Mouse (Mus musculus): ENCODE measurements at regions not wholly inside any gene's neighbourhood (a gene's known extent, or its start where the extent isn't known, plus 50 kb on each side); places are given as distances from the start of the nearest gene placed in this dataset.

GRCm38 (mm10) chr4:23844288-23844971 is 651.8 kb upstream of the Mms22l start:
- no peak overlapping the region for H3K27ac ChIP-seq (ENCODE audit: insufficient read depth, low read depth, low read length)

GRCm38 (mm10) chr4:23845263-23845662 is 651.0 kb upstream of the Mms22l start:
- WGBS = 65% methylated on average over 5 of the region's 5 CpGs
- Histone ChIP-seq H3K4me3 (ENCODE audit: insufficient read depth, low read depth, low read length) (no peak overlapping the region), H3K27ac (ENCODE audit: insufficient read depth, low read depth, low read length) (no peak overlapping the region), H3K4me1 (ENCODE audit: control insufficient read depth, insufficient read depth, low read length) (no peaks in the 10 kb centered on the region)
- TF ChIP-seq POLR2A (IDR thresholded peaks at IDR 0.05; ENCODE audit: insufficient read depth, low read depth, low read length) (no peak), CTCF (IDR thresholded peaks at IDR 0.05; ENCODE audit: insufficient read depth, low read depth, low read length) (no peak)

More at GRCm38 (mm10) chr4:23844288-23844971, 651.8 kb upstream of the Mms22l start:
- no peaks in the 10 kb centered on the region for H3K4me1 ChIP-seq (ENCODE audit: control insufficient read depth, insufficient read depth, low read length)
- WGBS = 90% methylated on average over 2 of the region's 2 CpGs
- TF ChIP-seq POLR2A (IDR thresholded peaks at IDR 0.05; ENCODE audit: insufficient read depth, low read depth, low read length) (no peak), CTCF (IDR thresholded peaks at IDR 0.05; ENCODE audit: insufficient read depth, low read depth, low read length) (no peak)
- no peak overlapping the region for H3K4me3 ChIP-seq (ENCODE audit: insufficient read depth, low read depth, low read length)

GRCm38 (mm10) chr4:23850640-23851039 is 645.6 kb upstream of the Mms22l start:
- Histone ChIP-seq H3K4me3 (ENCODE audit: insufficient read depth, low read depth, low read length) (no peak overlapping the region), H3K27ac (ENCODE audit: insufficient read depth, low read depth, low read length) (no peak overlapping the region), H3K4me1 (ENCODE audit: control insufficient read depth, insufficient read depth, low read length) (no peaks in the 10 kb centered on the region)
- TF ChIP-seq POLR2A (IDR thresholded peaks at IDR 0.05; ENCODE audit: insufficient read depth, low read depth, low read length) (no peak), CTCF (IDR thresholded peaks at IDR 0.05; ENCODE audit: insufficient read depth, low read depth, low read length) (no peak)
- WGBS = 48% methylated on average over 2 of the region's 2 CpGs

- no peak overlapping the region for H3K27ac ChIP-seq (ENCODE audit: insufficient read depth, low read depth, low read length)
- H3K4me1 ChIP-seq (ENCODE audit: control insufficient read depth, insufficient read depth, low read length) = no peaks in the 10 kb centered on the region
- TF ChIP-seq POLR2A (IDR thresholded peaks at IDR 0.05; ENCODE audit: insufficient read depth, low read depth, low read length) (no peak), CTCF (IDR thresholded peaks at IDR 0.05; ENCODE audit: insufficient read depth, low read depth, low read length) (no peak)
- H3K4me3 ChIP-seq (ENCODE audit: insufficient read depth, low read depth, low read length) = no peak overlapping the region
- WGBS = 58% methylated on average over 3 of the region's 3 CpGs
Measured at GRCm38 (mm10) chr4:23862437-23862836, 633.8 kb upstream of the Mms22l start.

GRCm38 (mm10) chr4:23880007-23880406 is 616.2 kb upstream of the Mms22l start:
- Histone ChIP-seq H3K4me3 (ENCODE audit: insufficient read depth, low read depth, low read length) (no peak overlapping the region), H3K27ac (ENCODE audit: insufficient read depth, low read depth, low read length) (no peak overlapping the region), H3K4me1 (ENCODE audit: control insufficient read depth, insufficient read depth, low read length) (no peaks in the 10 kb centered on the region)
- WGBS = 60% methylated on average over 7 of the region's 7 CpGs
- TF ChIP-seq CTCF (IDR thresholded peaks at IDR 0.05; ENCODE audit: insufficient read depth, low read depth, low read length) (no peak), POLR2A (IDR thresholded peaks at IDR 0.05; ENCODE audit: insufficient read depth, low read depth, low read length) (no peak)

GRCm38 (mm10) chr4:23913396-23913795 is 582.9 kb upstream of the Mms22l start:
- no peaks in the 10 kb centered on the region for H3K4me1 ChIP-seq (ENCODE audit: control insufficient read depth, insufficient read depth, low read length)
- 13% methylated on average over 4 of the region's 4 CpGs for WGBS
- H3K27ac ChIP-seq (ENCODE audit: insufficient read depth, low read depth, low read length) = no peak overlapping the region
- no peak overlapping the region for H3K4me3 ChIP-seq (ENCODE audit: insufficient read depth, low read depth, low read length)
- TF ChIP-seq POLR2A (IDR thresholded peaks at IDR 0.05; ENCODE audit: insufficient read depth, low read depth, low read length) (no peak), CTCF (IDR thresholded peaks at IDR 0.05; ENCODE audit: insufficient read depth, low read depth, low read length) (peak; percentile 35; the same call in 1 of the 2 replicates)

- WGBS = 84% methylated on average over 4 of the region's 4 CpGs
- H3K4me1 ChIP-seq (ENCODE audit: control insufficient read depth, insufficient read depth, low read length) = no peaks in the 10 kb centered on the region
- no peak for TF ChIP-seq CTCF (IDR thresholded peaks at IDR 0.05; ENCODE audit: insufficient read depth, low read depth, low read length)
- TF ChIP-seq POLR2A (IDR thresholded peaks at IDR 0.05; ENCODE audit: insufficient read depth, low read depth, low read length) = no peak
- no peak overlapping the region for H3K27ac ChIP-seq (ENCODE audit: insufficient read depth, low read depth, low read length)
- H3K4me3 ChIP-seq (ENCODE audit: insufficient read depth, low read depth, low read length) = no peak overlapping the region
Measured at GRCm38 (mm10) chr4:23913822-23914221, 582.4 kb upstream of the Mms22l start.

GRCm38 (mm10) chr4:23914423-23914822 is 581.8 kb upstream of the Mms22l start:
- H3K4me1 ChIP-seq (ENCODE audit: control insufficient read depth, insufficient read depth, low read length) = no peaks in the 10 kb centered on the region
- 69% methylated on average over 7 of the region's 7 CpGs for WGBS
- TF ChIP-seq CTCF (IDR thresholded peaks at IDR 0.05; ENCODE audit: insufficient read depth, low read depth, low read length) = no peak
- TF ChIP-seq POLR2A (IDR thresholded peaks at IDR 0.05; ENCODE audit: insufficient read depth, low read depth, low read length) = no peak
- no peak overlapping the region for H3K4me3 ChIP-seq (ENCODE audit: insufficient read depth, low read depth, low read length)
- no peak overlapping the region for H3K27ac ChIP-seq (ENCODE audit: insufficient read depth, low read depth, low read length)

GRCm38 (mm10) chr4:23921520-23921919 is 574.7 kb upstream of the Mms22l start:
- TF ChIP-seq CTCF (IDR thresholded peaks at IDR 0.05; ENCODE audit: insufficient read depth, low read depth, low read length) (no peak), POLR2A (IDR thresholded peaks at IDR 0.05; ENCODE audit: insufficient read depth, low read depth, low read length) (no peak)
- 94% methylated on average over 3 of the region's 3 CpGs for WGBS
- H3K27ac ChIP-seq (ENCODE audit: insufficient read depth, low read depth, low read length) = no peak overlapping the region

More at GRCm38 (mm10) chr4:23921520-23921919, 574.7 kb upstream of the Mms22l start:
- Histone ChIP-seq H3K4me3 (ENCODE audit: insufficient read depth, low read depth, low read length) (no peak overlapping the region), H3K4me1 (ENCODE audit: control insufficient read depth, insufficient read depth, low read length) (no peaks in the 10 kb centered on the region)

Measured in olfactory bulb, adult 2 months (tissue).